Mouse (Mus musculus) neural tube, embryonic 10.5 days (tissue): Measurements from ENCODE around the gene App.

Experiments used
- DNase-seq: peaks from one replicate; pipeline ENCODE4 v3.0.0-alpha.2; 2017; ENCODE audit warnings: low spot score; ENCODE audit errors: extremely low spot score

App gene

GRCm38 (mm10) chr16:85124649-85125048 is 48.9 kb downstream of the App start:
- no peak for DNase-seq

- no peak for DNase-seq
These were observed 51.6 kb downstream of the App start for GRCm38 (mm10) chr16:85121983-85122382.

DNA sequence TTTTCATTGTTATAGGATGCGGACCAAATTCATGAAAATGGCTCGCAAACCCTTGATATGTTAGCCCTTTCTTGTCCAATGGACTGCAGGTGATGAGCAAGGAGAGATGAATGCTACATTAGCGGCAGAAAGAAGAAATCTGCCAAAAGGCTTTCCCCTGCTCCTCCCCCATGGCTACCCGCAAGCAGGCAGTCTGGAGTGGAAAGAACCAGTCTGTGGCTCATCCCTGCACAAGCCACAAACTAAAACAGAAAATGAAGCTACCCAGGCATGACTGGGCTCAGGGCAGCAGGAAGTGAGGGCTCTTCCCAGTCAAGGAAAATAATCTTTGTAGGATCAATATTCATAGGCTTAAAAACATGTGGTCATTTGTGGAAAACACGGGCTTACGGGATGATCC is 54.6 kb downstream of the App start:
- DNase-seq: no peak

- no peak for DNase-seq
These were observed 56.0 kb downstream of the App start for GRCm38 (mm10) chr16:85117541-85117940.

DNA sequence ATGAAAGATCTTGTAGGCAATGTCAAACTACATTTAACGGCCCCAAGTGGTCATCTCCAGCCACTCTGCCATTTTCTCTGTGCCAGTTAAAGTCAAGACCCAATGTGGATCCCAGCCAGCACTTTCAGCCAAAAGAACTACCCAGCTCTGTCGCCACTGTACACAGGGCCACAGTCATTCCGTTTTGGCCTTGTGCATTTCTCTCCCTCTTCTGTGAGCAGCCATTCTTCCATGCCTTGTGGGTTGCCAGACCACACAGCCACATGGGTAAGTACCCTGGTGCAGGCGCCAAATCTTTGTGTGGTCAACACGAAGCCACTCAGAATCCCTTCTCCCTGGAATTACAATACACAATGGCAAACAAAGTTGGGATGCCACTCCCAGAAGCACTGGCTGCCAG is 57.7 kb downstream of the App start:
- DNase-seq: no peak

DNA sequence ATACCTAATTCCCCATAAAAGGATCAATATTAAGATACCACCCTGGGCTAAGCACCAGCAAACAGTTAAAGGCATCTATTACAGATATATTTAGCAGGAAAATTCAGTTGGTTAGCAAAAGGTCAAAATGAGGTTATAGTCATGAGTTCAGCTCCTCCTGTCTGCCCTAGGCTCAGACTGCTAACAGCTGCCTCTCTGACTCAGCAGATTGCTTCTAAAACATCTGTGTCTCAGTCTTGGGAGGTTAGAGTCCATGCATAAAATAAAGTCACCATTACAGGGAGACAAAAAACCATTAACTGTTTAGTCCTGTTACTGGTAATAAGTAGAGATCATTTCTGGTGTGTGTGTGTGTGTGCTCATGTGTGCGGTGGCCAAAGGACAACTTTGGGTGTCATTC is 58.8 kb downstream of the App start:
- no peak for DNase-seq

DNA sequence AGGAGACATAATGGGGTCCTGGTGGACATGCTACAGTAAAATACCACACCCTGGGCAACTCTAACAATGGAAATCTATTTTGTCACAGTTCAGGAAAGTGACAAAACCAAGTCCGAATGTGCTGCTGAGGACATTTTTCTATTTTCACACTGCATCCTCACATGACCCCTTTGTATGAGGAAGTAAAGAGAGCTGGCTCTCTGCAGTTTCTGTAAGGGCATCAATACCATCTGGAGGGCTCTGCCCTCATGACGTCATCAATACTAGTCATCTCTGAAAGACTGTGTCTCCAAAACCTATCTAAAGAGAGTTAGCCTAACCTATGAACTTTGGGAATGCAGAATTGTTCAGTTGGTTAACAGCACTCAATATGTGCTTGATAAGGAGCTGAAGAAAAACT is 59.6 kb downstream of the App start:
- no peak for DNase-seq

DNA sequence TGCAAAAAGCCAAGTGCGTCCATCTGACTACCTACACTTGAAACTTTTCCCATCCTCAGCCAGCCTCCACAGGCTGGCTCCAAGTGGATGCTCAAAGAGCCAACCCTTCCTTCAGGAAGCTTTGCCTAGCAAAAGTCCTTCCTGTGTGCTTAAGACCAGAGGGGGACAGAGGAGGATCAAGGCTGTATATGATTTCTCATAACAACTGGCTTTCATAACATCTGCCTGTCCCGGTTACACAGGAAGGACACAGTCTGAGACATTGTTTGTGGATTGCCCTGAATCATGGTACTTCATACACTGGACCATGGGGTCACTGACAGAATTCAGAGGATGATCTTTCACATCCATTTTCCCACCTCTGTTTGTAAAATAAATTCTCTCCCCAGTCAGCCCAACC is 61.3 kb downstream of the App start:
- no peak for DNase-seq

- no peak for DNase-seq
These were observed 63.1 kb downstream of the App start for GRCm38 (mm10) chr16:85110428-85110827.

DNA sequence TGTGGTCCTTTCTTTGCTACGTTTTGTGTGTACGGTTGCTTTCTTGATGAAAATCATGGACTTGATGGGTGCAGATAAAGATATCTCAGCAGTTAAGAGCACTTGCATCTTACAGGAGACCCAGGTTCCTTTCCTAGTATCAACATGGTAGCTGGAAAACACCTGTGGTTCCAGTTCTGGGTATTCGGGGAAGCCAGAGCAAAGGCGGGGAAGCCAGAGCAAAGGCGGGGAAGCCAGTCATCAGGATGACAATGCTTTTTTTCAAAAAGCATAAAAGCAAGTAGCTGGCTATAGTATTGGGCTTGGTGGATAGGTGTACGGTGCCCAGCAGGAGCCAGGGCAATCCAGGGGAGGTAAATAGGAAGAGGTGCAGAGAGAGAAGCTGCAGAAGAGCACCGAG is 65.1 kb downstream of the App start:
- DNase-seq: no peak

GRCm38 (mm10) chr16:85106644-85107323 is 66.8 kb downstream of the App start:
- DNase-seq: no peak

- no peak for DNase-seq
These were observed 68.0 kb downstream of the App start for GRCm38 (mm10) chr16:85105603-85106002.

- no peak for DNase-seq
These were observed 70.3 kb downstream of the App start for GRCm38 (mm10) chr16:85103116-85103787.

- no peak for DNase-seq
These were observed 72.0 kb downstream of the App start for GRCm38 (mm10) chr16:85101544-85101943.

DNA sequence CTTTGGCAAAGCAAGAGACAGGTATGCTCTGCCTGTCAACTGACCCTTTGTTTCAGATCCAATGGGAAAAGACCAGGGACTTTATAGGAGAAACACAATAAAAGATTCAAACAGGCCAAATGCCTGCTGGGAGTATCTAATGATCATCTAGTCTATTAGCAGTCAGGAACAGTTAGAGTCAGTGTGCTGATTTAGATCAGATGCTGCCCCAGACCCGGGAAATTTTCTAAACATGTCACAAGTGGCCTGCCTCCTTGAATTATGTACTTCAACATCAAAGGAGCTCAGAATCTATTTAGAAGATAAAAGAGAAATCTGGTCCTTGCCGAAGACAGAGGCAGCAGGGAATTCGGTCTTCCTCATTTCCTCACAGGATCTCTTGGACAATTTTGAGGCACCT is 72.8 kb downstream of the App start:
- DNase-seq: no peak

- DNase-seq: no peak
These were observed 74.1 kb downstream of the App start for GRCm38 (mm10) chr16:85099487-85099886.

GRCm38 (mm10) chr16:85099044-85099443 is 74.5 kb downstream of the App start:
- no peak for DNase-seq

GRCm38 (mm10) chr16:85096396-85096795 is 77.2 kb downstream of the App start:
- no peak for DNase-seq

- no peak for DNase-seq
These were observed 77.6 kb downstream of the App start for GRCm38 (mm10) chr16:85095923-85096322.

DNA sequence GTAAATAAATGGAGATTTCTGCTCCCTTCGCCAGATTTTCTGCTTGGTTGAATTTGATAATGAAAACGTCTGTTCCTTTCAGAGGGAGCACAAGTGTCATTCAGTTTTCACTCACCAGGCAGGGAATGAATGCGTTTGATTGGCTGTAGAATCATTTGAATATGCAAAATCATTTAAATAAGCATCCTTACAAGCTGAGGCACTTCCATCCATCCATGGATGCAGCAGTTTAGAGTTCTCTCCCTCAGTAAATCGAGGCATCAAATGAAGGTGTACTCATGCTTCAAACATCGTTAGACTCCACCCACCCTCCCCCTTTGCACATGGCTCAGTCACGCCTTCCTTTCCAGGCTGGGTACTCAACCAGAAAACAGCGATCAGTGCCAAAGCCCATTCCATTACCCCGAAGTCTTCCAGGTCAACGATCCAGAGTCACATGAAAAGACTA is 80.9 kb downstream of the App start:
- no peak for DNase-seq

DNA sequence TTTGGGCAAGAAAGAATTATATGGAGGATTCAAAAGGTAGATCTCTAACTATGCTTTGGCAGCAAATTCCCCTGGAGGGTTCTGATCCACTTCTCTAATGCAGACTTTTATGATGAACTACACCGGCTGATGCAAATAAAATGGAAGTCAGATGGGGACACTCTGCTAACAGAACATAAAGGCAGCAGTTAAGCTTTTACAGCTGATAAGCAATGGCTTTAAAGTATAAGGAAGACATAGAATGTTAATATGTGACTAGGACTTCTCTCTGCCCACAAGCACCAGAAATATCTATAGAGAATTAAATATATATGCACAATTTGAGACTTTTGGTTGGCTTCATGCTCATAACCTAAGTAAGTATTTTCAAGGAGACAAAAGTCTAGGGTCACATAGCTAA is 81.4 kb downstream of the App start:
- DNase-seq: no peak

DNA sequence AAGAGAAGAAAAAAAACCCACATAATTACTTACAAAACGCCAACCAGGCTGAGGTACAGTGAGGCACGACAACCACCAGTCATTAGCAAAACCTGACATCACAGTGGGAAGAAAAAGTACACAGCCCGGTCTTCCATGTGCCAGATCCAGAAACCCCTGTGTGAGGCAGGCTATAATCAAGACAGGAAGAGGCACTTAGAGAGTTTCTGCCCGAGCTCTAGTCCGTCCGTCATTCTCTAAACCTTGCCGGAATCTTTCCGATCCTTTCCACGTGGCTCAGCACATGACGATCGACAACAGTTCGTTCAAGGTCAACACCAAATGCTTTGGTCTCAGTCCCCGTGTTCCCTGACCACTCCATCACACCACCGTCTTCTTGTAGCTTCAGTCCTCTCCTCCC is 82.6 kb downstream of the App start:
- no peak for DNase-seq

DNA sequence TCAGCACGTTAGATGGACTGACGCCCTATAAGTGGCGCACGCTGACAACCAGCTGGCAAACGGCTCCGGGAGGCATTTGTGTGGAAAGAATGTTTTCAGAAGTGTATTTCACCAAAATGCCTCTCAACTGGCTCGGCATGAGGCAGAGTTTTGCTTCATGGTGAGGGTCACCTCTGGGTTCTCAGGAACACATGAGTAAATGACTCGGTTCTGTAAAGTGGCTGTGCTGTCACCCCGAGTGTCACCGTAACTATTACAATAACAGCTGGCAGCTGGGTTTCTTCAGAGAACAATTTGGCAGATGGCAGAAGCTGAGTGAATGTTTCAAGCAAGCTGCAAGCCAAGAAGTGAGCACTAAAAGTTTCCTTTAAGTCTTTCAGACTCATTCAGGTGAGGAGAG is 85.4 kb downstream of the App start:
- no peak for DNase-seq
